Mouse (Mus musculus) stomach, postnatal 0 days (tissue): Measurements from ENCODE around the gene Pde10a.

Experiments
- CTCF ChIP-seq: IDR thresholded peaks from 2 replicates; pipeline ENCODE4 v1.5.1; 2016; ENCODE audit warnings: antibody characterized with exemption, low read depth, mild to moderate bottlenecking, moderate library complexity
- EP300 ChIP-seq: optimal IDR thresholded peaks from 2 replicates; pipeline ENCODE3; 2016; ENCODE audit warnings: antibody characterized with exemption

DNA sequence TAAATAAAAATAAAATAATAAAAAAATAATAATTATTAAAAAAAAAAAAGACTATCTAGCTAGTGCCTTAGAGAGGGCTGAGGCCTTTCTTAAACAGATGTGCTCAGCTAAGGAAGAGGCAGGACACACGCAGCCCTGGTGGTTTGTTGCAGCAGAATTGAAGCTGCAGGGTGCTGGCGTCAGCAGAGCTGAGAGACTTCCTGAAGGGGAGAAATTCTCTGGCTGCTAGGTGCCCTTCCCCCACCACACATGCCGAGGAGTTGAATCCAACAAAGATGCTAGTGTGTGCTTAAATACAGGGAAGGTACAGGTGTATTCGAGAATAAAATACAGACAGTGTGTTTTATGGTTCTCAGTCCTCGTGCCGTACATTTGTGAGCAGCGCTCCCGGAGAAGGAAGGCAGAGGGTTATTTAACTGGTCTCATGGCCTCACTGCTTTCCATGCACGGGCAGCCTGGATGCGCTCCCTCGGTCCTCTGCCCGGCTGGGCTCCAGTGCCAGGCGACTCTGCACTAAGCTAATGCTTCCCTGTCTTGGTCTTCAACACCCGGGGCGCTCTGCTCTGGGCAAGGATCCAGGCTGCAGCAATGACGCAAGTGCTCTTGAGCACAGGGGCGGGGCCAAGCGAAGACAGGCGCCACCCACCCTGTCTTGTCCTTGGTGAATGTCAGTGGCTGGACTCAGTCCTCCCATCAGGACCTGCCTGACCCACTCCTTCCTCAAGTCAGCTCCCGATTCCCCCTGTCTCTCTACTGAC lies 19.3 kb upstream of the Pde10a start:
- TF ChIP-seq CTCF: peak; percentile 47
- no peak for TF ChIP-seq EP300
